ENCODE assay signal across 12 mouse cellular contexts in the genomic region with DNA sequence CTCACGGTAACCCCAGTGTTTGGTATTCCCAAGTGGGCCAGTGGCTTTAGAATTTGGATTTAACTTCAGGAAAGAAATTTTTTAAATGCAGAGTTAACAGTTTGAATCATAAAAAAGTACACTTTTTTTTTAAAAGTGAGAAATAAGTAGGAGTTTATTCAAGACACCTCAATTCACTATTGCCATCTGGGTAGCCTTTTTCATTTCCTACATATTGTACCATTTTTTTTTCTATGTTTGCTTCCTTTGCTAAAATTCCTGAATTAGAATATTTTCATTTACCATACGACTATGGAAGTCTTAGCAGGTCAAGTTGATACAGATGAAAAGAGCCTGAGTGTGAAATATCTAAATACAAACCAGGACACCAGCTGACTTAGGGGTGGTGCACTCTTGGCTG.
"Had no signal": no experiment of that assay in that cellular context is flagged by ENCODE, and none has a peak within 500 bp of the region (broad histone marks: within the 10 kb centered on the region; RNA-seq: fewer than 3 reads in every experiment).

No protein-coding gene starts in this region.

- DNase-seq: retina, postnatal 1 day; right cerebral cortex, adult 18-20 months; right cerebral cortex, postnatal 14 days; right cerebral cortex, postnatal 25 days; right cerebral cortex, postnatal 4 days; spleen, adult 18-20 months; thymus, adult 18-20 months; thymus, adult 2 months; thymus, postnatal 14 days; thymus, postnatal 25 days; thymus, postnatal 36 days; thymus, postnatal 4 days had no signal
